Mouse (Mus musculus) T-cell, adult 2 months (primary cell): ENCODE results near the gene Vwa5b2.
A peak's percentile ranks its signal among the peaks of the same experiment; 100 is the strongest.

Experiments used
- DNase-seq: peaks from one replicate; pipeline ENCODE4 v3.0.0; 2022; ENCODE audit warnings: low spot score

The Vwa5b2 gene

GRCm38 (mm10) chr16:20610501-20611356, 21.5 kb downstream of the Vwa5b2 start:
- DNase-seq: peak; percentile 81

GRCm38 (mm10) chr16:20611357-20612227, 22.3 kb downstream of the Vwa5b2 start, which contains the start of the genes Eef1akmt4, Gm49333 and Alg3:
Gene Eef1akmt4 (plus strand): TSS chr16:20611593.
Gene Gm49333 (plus strand): TSS chr16:20611610.
Gene Alg3 (minus strand): TSS chr16:20611735.
- DNase-seq: peak; percentile 87

DNA sequence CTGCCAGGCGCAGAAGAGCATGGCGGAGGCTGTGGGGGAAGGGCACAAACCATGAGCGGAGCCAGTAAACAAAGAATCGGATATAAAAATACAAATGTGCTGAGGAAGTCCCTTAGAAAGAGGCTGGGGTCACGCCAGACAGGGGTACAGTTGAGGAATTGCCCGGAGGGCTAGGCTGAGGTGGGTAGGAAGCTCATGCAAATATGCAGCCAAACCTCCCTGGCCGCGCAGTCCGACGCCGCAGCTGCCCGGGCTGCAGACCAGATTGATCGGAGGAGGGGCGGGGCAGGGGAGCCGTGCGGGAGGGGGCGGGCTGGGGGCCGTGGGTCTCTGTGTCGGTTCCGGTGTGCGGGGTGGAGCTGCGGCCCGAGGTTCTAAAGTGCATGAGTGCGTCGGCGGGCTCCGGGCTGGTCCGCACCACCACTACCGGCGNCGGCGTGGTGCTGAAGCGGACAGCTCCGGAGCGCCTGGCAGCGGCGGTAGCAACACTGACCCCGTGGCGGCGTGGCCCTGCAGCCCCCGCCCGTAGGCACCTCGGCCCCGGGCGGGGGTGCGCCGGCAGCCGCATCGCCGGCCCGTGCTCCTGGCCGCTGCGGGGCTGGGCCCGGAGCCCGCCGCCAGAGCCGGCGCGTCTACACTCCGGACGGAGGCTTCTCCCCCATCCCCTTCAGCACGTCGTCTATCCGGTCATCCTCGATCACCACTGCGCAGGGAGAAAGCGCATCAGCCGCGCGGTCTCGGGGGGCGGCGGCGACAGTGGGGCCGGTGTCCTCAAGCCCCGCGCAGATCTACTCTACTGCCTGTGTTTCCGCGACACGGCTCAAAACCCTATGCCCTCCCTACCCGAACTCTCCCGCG, 30.5 kb downstream of the Vwa5b2 start:
- no peak for DNase-seq

DNA sequence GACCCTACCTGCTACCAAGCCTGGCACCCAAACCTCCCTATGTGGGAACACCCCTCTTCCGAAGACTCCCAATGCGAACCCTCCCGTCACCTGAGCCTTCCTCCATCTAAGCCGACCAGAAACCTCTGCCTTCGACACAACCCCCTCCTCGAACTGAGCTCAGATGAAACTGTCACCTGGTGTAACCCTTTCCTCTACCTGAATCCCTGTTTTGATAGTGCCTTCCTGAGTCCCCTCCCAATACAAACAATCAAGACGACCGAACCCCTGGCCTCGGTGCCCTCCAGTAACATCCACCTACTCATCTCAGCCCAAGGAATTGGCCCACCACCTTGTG, 31.1 kb downstream of the Vwa5b2 start:
- DNase-seq: peak; percentile 4

DNA sequence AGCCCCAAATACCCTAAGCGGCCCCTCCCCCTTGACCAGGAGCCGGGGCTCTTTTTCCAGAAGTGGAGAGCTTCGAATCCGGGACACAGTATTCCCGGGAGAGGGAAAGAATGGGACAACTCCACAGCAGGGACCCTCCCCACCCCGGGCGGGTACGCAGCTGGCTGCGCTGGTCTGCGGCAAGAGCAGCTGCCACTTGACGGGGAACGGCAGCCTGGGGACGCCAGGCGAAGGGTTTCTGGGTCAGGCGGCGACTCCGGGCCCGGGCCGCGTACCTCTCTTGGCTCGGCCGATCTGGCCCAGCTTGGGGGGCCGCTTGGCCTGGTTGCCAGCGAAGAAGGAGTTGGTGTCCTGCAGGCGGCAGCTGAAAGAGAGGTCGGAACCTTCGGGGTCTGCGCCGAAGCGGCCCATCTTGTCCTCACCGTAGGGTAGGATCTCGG, 31.5 kb downstream of the Vwa5b2 start:
- no peak for DNase-seq

DNA sequence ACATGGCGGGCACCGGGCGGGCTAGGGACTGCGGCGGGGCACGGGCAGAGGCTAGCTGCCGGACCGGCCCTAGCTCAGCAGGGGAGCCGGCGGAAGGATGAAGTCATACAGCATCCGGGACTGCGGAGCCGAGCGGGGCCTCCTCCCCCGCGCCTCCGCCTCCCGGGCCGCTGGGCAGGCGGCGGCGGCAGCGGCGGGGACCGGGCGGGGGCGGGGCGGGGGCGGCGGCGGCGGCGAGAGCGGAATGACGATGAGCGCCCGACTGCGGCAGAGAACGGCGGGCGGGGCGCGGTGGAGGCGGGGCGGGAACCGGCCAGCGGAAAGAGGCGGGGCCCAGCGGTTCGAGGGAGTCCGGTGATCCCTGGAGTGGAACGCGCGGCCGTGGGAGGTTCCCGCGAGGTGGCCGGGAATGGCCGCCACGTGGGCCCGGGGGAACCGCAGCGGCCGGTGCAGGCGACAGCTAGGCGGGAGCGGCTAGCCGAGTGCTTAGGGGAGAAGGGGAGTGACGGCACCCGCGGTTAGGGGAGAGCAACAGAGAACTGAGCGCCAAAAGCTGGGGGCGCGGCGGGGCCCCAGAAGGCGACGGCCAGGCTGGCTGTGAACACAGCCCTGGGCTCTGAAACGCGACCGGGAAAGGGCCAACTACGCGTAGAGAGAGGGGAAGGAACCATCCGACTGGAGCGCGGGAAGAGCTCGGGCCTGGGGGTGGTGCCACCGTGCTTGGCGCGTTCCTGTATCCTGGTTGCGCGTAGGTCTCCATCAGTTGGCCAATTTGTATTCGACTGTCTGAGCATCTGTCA, 32.1 kb downstream of the Vwa5b2 start, which contains the start of gene Camk2n2:
Gene Camk2n2 (minus strand): TSS at position 97 of the 800 bp plus-strand sequence.
- DNase-seq: peak; percentile 9

- DNase-seq: peak; percentile 19
These were observed 32.9 kb downstream of the Vwa5b2 start for GRCm38 (mm10) chr16:20621991-20622685.

- no peak for DNase-seq
These were observed 33.9 kb downstream of the Vwa5b2 start for GRCm38 (mm10) chr16:20623211-20623610.

- no peak for DNase-seq
These were observed 39.7 kb downstream of the Vwa5b2 start for GRCm38 (mm10) chr16:20628871-20629391.

- DNase-seq: no peak
These were observed 40.7 kb downstream of the Vwa5b2 start, which contains the start of gene Ece2 for GRCm38 (mm10) chr16:20629731-20630634. Gene Ece2 (plus strand): TSS chr16:20629828.

GRCm38 (mm10) chr16:20637410-20637809, 48.1 kb downstream of the Vwa5b2 start:
- DNase-seq: no peak

DNA sequence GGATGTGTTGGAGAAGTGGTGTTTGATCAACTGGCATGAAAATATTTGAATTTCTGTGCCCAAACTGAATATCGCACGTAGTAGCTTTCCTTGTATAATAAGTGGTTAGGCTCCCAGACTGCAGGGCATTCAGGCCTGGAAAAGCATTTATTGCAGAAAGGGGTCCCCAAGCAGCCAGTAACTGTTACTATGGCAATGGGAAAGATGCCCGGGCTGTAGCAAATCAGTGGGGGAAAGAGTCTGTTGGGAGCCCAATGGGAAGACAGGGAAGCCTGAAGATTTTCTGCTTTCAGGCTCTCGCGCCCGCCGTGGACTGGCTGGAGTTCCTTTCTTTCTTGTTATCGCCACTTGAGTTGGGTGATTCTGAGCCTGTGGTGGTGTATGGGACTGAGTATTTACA, 49.1 kb downstream of the Vwa5b2 start:
- DNase-seq: no peak

DNA sequence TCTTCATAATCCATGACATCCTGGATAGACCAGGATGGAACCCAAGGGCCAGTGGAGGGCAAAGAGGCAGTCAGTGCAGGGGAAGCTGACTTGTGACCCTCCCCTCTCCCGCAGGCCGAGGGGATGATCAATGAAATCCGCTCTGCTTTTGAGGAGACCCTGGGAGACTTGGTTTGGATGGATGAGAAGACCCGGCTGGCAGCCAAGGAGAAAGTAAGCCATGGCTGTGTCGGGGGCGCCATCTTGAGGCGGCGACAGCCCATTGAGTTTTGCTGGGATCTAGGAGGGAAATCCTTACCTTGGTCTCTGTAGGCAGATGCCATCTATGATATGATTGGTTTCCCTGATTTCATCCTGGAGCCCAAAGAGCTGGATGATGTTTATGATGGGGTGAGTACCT, 52.9 kb downstream of the Vwa5b2 start:
- peak; percentile 25 for DNase-seq

- no peak for DNase-seq
These were observed 54.6 kb downstream of the Vwa5b2 start for GRCm38 (mm10) chr16:20643911-20644310.

DNA sequence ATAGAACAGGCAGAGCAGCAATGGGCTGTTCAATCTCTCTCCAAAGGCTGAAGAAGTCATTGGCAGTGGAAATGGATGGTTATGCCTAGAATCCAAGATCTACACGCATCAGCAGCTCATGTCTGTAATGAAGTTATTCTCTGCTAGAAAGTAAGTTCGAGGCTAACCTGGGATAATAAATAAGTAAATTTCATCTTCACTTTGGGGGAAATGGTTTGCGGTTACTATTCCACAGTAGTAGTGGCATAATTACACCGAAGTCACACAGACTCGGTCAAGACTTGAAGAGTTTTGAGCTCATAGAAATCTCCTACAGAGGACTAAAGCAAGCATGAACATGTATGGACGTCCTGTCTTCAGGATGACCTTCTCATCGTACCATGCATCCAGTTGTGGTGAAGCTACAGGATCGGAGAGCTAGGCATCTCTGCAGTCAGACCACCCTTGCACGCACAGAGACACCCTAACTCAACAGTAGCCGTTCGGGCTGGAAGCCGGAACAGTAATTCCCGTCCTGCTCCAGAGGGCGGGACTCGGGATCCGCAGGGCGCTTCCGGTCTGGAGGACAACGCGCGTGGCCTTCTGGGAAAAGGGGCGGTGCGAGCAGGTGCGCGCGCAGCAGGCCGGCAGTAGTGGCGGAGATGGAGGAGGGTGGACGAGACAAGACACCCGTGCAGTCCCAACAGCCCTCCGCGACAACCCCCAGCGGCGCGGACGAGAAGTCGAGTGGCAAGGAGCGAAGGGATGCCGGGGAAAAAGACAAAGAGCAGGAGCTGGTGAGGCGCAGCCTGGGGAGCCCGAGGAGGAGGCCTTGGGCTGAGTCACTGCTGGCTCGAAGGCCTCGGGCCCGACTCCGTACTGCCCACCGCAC, 62.0 kb downstream of the Vwa5b2 start, which contains the start of gene Psmd2:
Gene Psmd2 (plus strand): TSS at position 577 of the 871 bp plus-strand sequence.
- DNase-seq: peak; percentile 89

DNA sequence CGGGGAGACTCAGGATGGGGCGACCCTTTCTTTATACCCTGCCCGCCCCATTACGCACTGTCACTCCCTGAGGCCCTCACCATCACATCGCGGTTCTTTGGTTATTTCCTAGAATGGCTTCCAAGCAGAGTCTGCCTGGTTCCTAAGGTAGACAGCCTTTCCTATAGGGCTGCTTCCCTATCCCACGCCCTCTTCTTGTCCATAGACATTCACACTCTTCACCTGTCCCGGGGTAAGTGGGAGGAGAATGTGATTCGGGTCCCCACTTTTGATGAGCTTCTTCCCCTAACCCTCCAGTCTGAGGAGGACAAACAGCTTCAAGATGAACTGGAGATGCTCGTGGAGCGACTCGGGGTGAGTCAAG, 62.7 kb downstream of the Vwa5b2 start:
- no peak for DNase-seq

GRCm38 (mm10) chr16:20653315-20653714, 64.0 kb downstream of the Vwa5b2 start:
- DNase-seq: no peak
